Mouse (Mus musculus): ENCODE data around the gene Ano4.

The Ano4 gene

GRCm38 (mm10) chr10:89267312-89267711, 77.2 kb downstream of the Ano4 start:
- TF ChIP-seq CTCF (conservative IDR thresholded peaks at IDR 0.05; ENCODE audit: low read length), result no peak
- no peak for TF ChIP-seq NANOG (IDR thresholded peaks at IDR 0.05; ENCODE audit: borderline replicate concordance, low read length)
- no peak for TF ChIP-seq POU5F1 (IDR thresholded peaks at IDR 0.05; ENCODE audit: borderline replicate concordance, low read length)
- H3K27me3 ChIP-seq (ENCODE audit: insufficient read depth, low read length), result no peaks in the 10 kb centered on the region
- H3K36me3 ChIP-seq (ENCODE audit: insufficient read depth, low read length), result no peaks in the 10 kb centered on the region
- H3K4me3 ChIP-seq (replicated peaks; ENCODE audit: low read length), result no peak overlapping the region
- H3K9me3 ChIP-seq (ENCODE audit: low read length), result no peaks in the 10 kb centered on the region
- H3K4me1 ChIP-seq (replicated peaks; ENCODE audit: low read depth, low read length), result no peaks in the 10 kb centered on the region

DNA sequence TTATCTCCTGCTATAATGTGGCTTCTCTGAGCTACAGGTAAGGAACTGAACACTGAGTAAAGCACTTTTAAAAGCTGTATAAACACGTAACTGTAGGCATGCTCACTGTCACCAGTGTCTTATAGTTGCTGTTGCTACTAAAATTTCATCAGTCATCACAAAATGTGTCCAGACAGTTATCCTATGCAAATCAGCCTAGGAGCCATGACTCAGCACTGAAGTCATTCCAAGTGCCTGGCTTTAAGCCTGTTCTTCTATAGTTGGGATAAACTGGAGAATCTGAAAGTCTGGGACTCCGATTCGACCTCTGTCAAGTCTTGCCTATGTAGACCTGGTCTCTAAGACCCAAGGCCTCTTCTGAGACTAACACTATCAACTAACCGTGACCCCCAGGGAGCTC, 81.2 kb downstream of the Ano4 start:
- no peaks in the 10 kb centered on the region; the same call in 1 of the 2 replicates for H3K9me3 ChIP-seq (ENCODE audit: low read length)
- H3K4me1 ChIP-seq (replicated peaks; ENCODE audit: low read depth, low read length), result no peaks in the 10 kb centered on the region
- no peaks in the 10 kb centered on the region for H3K27me3 ChIP-seq (ENCODE audit: insufficient read depth, low read length)
- no peak for TF ChIP-seq NANOG (IDR thresholded peaks at IDR 0.05; ENCODE audit: borderline replicate concordance, low read length)
- no peak for TF ChIP-seq POU5F1 (IDR thresholded peaks at IDR 0.05; ENCODE audit: borderline replicate concordance, low read length)
- no peak for TF ChIP-seq CTCF (conservative IDR thresholded peaks at IDR 0.05; ENCODE audit: low read length)
- no peak overlapping the region for H3K4me3 ChIP-seq (replicated peaks; ENCODE audit: low read length)
- H3K36me3 ChIP-seq (ENCODE audit: insufficient read depth, low read length), result no peaks in the 10 kb centered on the region

DNA sequence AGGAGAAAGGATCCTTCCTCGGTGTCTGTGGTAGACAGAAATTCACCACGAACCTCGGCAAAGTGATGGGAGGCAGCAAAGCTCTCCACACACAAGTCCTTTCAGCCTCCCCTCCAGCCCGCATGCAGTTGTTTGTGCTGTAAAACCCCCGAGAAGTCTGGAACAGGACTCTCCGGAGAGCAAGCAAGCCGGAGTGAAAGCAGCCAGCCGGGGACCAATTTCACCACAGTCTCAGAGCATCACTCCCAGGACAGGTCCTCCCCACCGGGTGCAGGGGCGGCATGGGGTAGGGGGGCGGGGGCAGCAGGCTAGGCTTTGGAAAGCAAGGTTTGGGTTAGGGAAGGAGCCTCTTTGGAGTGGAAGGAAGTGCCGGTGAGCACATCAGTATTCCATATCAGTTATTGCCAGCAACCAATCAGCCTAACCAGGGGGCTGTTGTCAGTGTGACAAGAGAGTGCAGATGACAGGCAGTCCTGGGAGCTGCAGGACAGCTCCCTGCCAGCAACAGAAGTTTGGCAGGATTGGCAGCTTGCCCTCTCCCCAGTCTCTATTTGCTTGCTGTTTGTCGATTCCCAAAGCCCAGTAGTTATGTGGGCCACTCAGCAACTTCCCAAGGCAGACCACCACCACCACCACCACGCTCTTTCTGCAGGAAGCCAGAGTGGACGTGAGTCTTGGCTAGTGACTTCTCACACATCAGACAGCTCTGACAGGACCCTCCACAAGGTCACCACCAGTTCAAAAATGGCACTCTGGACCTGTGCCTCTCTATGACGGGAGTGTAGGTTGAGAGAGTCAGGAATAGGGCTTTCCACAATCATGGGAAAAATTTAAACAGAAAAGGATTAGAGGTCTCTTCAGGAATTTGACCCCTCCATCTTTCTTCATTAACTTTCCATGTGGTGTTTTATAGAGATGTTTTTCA, 86.8 kb downstream of the Ano4 start:
- H3K36me3 ChIP-seq (ENCODE audit: insufficient read depth, low read length), result no peaks in the 10 kb centered on the region
- peaks cover 13% of the 10 kb centered on the region for H3K27me3 ChIP-seq (ENCODE audit: insufficient read depth, low read length)
- no peak for TF ChIP-seq CTCF (conservative IDR thresholded peaks at IDR 0.05; ENCODE audit: low read length)
- no peak for TF ChIP-seq NANOG (IDR thresholded peaks at IDR 0.05; ENCODE audit: borderline replicate concordance, low read length)
- no peak for TF ChIP-seq POU5F1 (IDR thresholded peaks at IDR 0.05; ENCODE audit: borderline replicate concordance, low read length)
- no peaks in the 10 kb centered on the region; the same call in 1 of the 2 replicates for H3K9me3 ChIP-seq (ENCODE audit: low read length)
- H3K4me3 ChIP-seq (replicated peaks; ENCODE audit: low read length), result peak overlapping the region; percentile 46
- H3K4me1 ChIP-seq (replicated peaks; ENCODE audit: low read depth, low read length), result peaks cover 19% of the 10 kb centered on the region

- TF ChIP-seq CTCF (conservative IDR thresholded peaks at IDR 0.05; ENCODE audit: low read length) (no peak), NANOG (IDR thresholded peaks at IDR 0.05; ENCODE audit: borderline replicate concordance, low read length) (no peak), POU5F1 (IDR thresholded peaks at IDR 0.05; ENCODE audit: borderline replicate concordance, low read length) (no peak)
- Histone ChIP-seq H3K27me3 (ENCODE audit: insufficient read depth, low read length) (peaks cover 13% of the 10 kb centered on the region), H3K4me3 (replicated peaks; ENCODE audit: low read length) (peak overlapping the region; percentile 46), H3K4me1 (replicated peaks; ENCODE audit: low read depth, low read length) (peaks cover 19% of the 10 kb centered on the region), H3K36me3 (ENCODE audit: insufficient read depth, low read length) (no peaks in the 10 kb centered on the region), H3K9me3 (ENCODE audit: low read length) (no peaks in the 10 kb centered on the region; the same call in 1 of the 2 replicates)
Observed at GRCm38 (mm10) chr10:89256762-89257456, 87.7 kb downstream of the Ano4 start.

DNA sequence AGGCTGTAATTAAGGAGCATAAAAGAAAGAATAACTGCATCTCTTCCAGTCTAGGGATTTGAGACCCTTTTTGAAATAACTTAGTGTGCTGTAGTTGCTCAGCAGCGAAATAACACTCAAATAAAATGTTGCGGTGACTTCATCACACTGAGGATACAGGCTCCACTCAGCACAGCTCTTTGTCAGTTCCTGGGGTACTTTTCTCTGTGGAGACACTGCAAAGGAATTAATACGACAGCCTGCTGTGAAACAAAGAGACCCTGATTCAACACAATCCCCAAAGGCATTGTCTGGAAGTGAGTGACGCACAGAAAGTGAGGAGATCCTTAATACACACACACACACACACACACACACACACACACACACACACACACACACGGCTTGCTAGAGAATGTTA, 89.8 kb downstream of the Ano4 start:
- Histone ChIP-seq H3K4me1 (replicated peaks; ENCODE audit: low read depth, low read length) (peaks cover 19% of the 10 kb centered on the region), H3K27me3 (ENCODE audit: insufficient read depth, low read length) (peaks cover 13% of the 10 kb centered on the region), H3K4me3 (replicated peaks; ENCODE audit: low read length) (no peak overlapping the region), H3K36me3 (ENCODE audit: insufficient read depth, low read length) (no peaks in the 10 kb centered on the region), H3K9me3 (ENCODE audit: low read length) (no peaks in the 10 kb centered on the region; the same call in 1 of the 2 replicates)
- TF ChIP-seq CTCF (conservative IDR thresholded peaks at IDR 0.05; ENCODE audit: low read length) (no peak), POU5F1 (IDR thresholded peaks at IDR 0.05; ENCODE audit: borderline replicate concordance, low read length) (no peak), NANOG (IDR thresholded peaks at IDR 0.05; ENCODE audit: borderline replicate concordance, low read length) (no peak)

GRCm38 (mm10) chr10:89253799-89254198, 90.8 kb downstream of the Ano4 start:
- H3K4me3 ChIP-seq (replicated peaks; ENCODE audit: low read length), result no peak overlapping the region
- peaks cover 13% of the 10 kb centered on the region for H3K27me3 ChIP-seq (ENCODE audit: insufficient read depth, low read length)
- no peaks in the 10 kb centered on the region for H3K9me3 ChIP-seq (ENCODE audit: low read length)
- TF ChIP-seq POU5F1 (IDR thresholded peaks at IDR 0.05; ENCODE audit: borderline replicate concordance, low read length) (no peak), CTCF (conservative IDR thresholded peaks at IDR 0.05; ENCODE audit: low read length) (no peak), NANOG (IDR thresholded peaks at IDR 0.05; ENCODE audit: borderline replicate concordance, low read length) (no peak)
- no peaks in the 10 kb centered on the region for H3K36me3 ChIP-seq (ENCODE audit: insufficient read depth, low read length)
- peaks cover 19% of the 10 kb centered on the region for H3K4me1 ChIP-seq (replicated peaks; ENCODE audit: low read depth, low read length)

GRCm38 (mm10) chr10:89252636-89253035, 91.9 kb downstream of the Ano4 start:
- no peaks in the 10 kb centered on the region for H3K36me3 ChIP-seq (ENCODE audit: insufficient read depth, low read length)

DNA sequence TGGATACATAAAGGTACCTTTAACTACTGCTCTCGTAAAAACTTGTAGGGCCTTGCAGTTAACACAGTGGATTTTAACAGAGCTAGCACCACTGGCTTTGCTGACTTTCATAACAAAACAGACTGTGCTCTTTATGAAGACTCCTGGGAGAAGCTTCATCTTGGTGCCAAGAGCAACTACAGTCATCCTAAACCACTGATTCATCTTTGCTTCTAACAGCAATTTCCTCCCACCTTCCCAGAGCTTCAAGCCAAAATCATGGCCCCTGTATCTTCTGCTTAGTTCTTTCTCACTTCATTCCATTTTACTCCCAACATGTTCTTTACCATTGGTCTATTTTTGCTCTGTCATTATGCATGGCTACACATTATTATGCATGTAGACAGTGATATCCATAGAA, 100.8 kb downstream of the Ano4 start:
- H3K9me3 ChIP-seq (ENCODE audit: low read length), result no peaks in the 10 kb centered on the region
- H3K36me3 ChIP-seq (ENCODE audit: insufficient read depth, low read length), result no peaks in the 10 kb centered on the region
- no peaks in the 10 kb centered on the region for H3K4me1 ChIP-seq (replicated peaks; ENCODE audit: low read depth, low read length)
- TF ChIP-seq POU5F1 (IDR thresholded peaks at IDR 0.05; ENCODE audit: borderline replicate concordance, low read length) (no peak), NANOG (IDR thresholded peaks at IDR 0.05; ENCODE audit: borderline replicate concordance, low read length) (no peak), CTCF (conservative IDR thresholded peaks at IDR 0.05; ENCODE audit: low read length) (no peak)
- no peak overlapping the region for H3K4me3 ChIP-seq (replicated peaks; ENCODE audit: low read length)
- no peaks in the 10 kb centered on the region for H3K27me3 ChIP-seq (ENCODE audit: insufficient read depth, low read length)

More at GRCm38 (mm10) chr10:89252636-89253035, 91.9 kb downstream of the Ano4 start:
- Histone ChIP-seq H3K9me3 (ENCODE audit: low read length) (no peaks in the 10 kb centered on the region), H3K4me1 (replicated peaks; ENCODE audit: low read depth, low read length) (peaks cover 14% of the 10 kb centered on the region), H3K4me3 (replicated peaks; ENCODE audit: low read length) (no peak overlapping the region), H3K27me3 (ENCODE audit: insufficient read depth, low read length) (peaks cover 9% of the 10 kb centered on the region)
- TF ChIP-seq POU5F1 (IDR thresholded peaks at IDR 0.05; ENCODE audit: borderline replicate concordance, low read length), result no peak
- no peak for TF ChIP-seq NANOG (IDR thresholded peaks at IDR 0.05; ENCODE audit: borderline replicate concordance, low read length)
- TF ChIP-seq CTCF (conservative IDR thresholded peaks at IDR 0.05; ENCODE audit: low read length), result no peak
